Mouse (Mus musculus) limb, embryonic 12.5 days (tissue): ENCODE results near the gene B3gnt7. TPM values are rescaled to one million over a fixed set of nuclear protein-coding genes. Genes with fewer than 3 reads are reported as not detected.

Source experiments
- ATAC-seq: fragments of 200-750 bp; cut with Nextera tagmentation; 2 replicates; pipeline ENCODE4 v1.8.0; 2017; ENCODE audit warnings: low read depth, moderate TSS enrichment; ENCODE audit not compliant: insufficient number of reproducible peaks, insufficient read depth, low FRiP score, low TSS enrichment
- H3K27ac ChIP-seq: fragments of 300-500 bp; sonication (generic); 2 replicates; pipeline ENCODE4 v1.5.1; 2016; ENCODE audit warnings: mild to moderate bottlenecking, moderate library complexity
- H3K27me3 ChIP-seq: fragments of 300-500 bp; sonication (generic); 2 replicates; pipeline ENCODE4 v1.6.1; 2016; ENCODE audit warnings: mild to moderate bottlenecking, moderate library complexity
- H3K36me3 ChIP-seq: fragments of 300-500 bp; sonication (generic); 2 replicates; pipeline ENCODE4 v1.6.1; 2016; ENCODE audit warnings: mild to moderate bottlenecking, moderate library complexity
- H3K4me1 ChIP-seq: fragments of 300-500 bp; sonication (generic); replicated peaks from 2 replicates; pipeline ENCODE4 v1.6.1; 2016
- H3K4me2 ChIP-seq: fragments of 300-500 bp; sonication (generic); 2 replicates; pipeline ENCODE4 v1.6.1; 2016; ENCODE audit warnings: mild to moderate bottlenecking, moderate library complexity
- H3K4me3 ChIP-seq: fragments of 300-500 bp; sonication (generic); replicated peaks from 2 replicates; pipeline ENCODE4 v1.5.1; 2016; ENCODE audit warnings: mild to moderate bottlenecking
- H3K9ac ChIP-seq: fragments of 300-500 bp; sonication (generic); replicated peaks from 2 replicates; pipeline ENCODE4 v1.6.1; 2016; ENCODE audit warnings: mild to moderate bottlenecking, moderate library complexity
- H3K9me3 ChIP-seq: fragments of 300-500 bp; sonication (generic); 2 replicates; pipeline ENCODE4 v1.6.1; 2016; ENCODE audit warnings: mild to moderate bottlenecking, moderate library complexity
- WGBS: fragments of 180-500 bp; shearing (Covaris S2); methylation state at CpG from one replicate; pipeline ENCODE4 v1.1.7; 2016; 5-methylcytosine and 5-hydroxymethylcytosine counted together
- polyA plus RNA-seq: library from polyadenylated mRNA; unstranded; fragments of >200 nt; fragmentation: Nextera tagmentation; extraction: Ambion mirVana; gene quantifications from 2 replicates; pipeline ENCODE4 v1.2.1, GENCODE M21; 2016

Gene B3gnt7
- polyA plus RNA-seq, 1 experiment from 2014 or later = 5.9 TPM

DNA sequence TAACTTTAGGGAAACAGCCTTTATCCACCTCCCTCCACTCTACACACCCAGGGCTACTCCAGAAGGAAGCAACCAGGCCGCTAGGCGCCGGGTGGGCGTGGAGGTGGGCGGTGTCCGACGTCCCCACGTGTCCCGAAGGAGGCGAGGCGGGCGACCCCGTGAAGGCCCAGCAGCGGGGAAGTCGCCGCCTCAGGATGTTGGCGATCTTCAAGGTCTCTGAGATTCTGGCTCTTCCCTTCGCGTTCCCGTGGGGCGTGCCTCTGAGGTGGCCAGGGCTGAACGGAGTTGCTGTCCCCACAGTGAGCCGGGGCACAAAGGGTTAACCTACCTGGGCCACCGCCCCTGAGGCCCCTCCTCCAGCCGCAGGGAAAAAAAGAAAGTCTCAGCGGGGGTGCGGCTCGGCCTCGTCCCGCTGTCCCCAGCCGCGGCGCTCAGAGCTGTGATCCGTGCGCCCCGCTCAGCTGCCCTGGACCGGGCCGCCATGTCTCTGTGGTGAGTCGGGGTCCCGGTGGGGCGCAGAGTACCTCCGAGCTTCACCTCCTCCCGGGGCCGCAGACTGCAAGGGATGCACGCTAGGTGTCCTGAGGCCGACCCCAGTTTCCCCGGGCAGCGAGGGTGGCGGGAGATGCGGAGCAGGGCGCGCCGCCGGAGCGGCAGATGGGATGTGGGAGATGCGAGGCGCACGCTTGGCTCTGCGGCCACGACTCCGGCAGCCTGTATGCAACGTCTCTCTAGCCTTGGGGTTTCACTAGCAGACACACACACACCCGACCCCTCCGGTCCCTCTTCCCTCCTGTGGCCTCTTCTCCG is 636 bp downstream of the B3gnt7 start:
- Histone ChIP-seq H3K4me2 (peak overlapping the region; percentile 96), H3K4me3 (peak overlapping the region; percentile 74), H3K36me3 (peaks cover 7% of the 10 kb centered on the region), H3K9me3 (no peaks in the 10 kb centered on the region), H3K27ac (no peak overlapping the region), H3K27me3 (peaks cover 61% of the 10 kb centered on the region), H3K4me1 (peaks cover 39% of the 10 kb centered on the region), H3K9ac (peak overlapping the region; percentile 66)
- WGBS = under 1% methylated on average over 65 of the region's 65 CpGs
- ATAC-seq = peak; percentile 60

DNA sequence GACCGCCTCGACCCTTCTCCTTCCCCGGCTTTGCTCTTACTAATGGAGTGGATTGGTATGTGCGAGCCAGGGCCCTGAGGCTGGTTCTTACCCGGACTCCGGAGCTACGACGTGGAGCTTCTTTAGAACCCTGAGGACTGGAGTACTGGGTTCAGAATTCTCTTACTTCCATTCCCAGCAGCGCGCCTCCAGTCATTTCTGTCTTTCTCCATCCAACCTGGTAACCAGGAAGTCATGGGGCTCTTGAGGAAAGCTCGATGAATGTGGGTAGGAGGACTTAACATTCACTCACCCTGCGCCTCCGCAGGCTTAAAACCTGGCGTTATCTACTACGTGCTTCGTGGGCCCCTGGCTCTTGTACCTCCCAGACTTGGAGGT is 1.2 kb downstream of the B3gnt7 start:
- ATAC-seq = no peak
- H3K9ac ChIP-seq = peak overlapping the region; percentile 66
- no peak overlapping the region for H3K27ac ChIP-seq
- H3K27me3 ChIP-seq = peaks cover 61% of the 10 kb centered on the region
- H3K4me3 ChIP-seq = peak overlapping the region; percentile 74
- H3K9me3 ChIP-seq = no peaks in the 10 kb centered on the region
- H3K4me1 ChIP-seq = peaks cover 40% of the 10 kb centered on the region
- WGBS = 4% methylated on average over 16 of the region's 16 CpGs
- H3K4me2 ChIP-seq = peak overlapping the region; percentile 96
- peaks cover 7% of the 10 kb centered on the region for H3K36me3 ChIP-seq

DNA sequence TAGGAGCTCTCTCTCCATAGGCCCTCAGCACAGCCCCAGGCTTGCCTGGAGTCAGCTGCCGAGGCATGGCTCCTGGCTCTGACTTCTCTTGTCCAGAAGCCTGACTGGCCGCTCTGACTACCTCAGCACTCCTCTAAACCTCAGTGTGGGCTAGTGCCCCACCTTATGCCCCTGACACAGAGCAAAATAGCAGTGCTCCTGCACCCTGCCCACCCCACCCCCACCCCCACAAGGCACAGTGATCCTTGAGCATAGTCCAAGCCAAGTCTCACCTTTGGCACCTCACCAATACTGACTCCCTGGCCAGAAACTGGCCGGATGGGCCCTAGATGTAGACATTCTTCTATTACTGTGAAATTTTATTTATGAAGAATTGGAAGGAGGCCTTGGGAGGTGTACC is 4.1 kb downstream of the B3gnt7 start:
- ATAC-seq = no peak
- H3K4me2 ChIP-seq = no peak overlapping the region
- peaks cover 30% of the 10 kb centered on the region for H3K4me1 ChIP-seq
- WGBS = 92% methylated on average over 3 of the region's 3 CpGs
- peaks cover 7% of the 10 kb centered on the region for H3K36me3 ChIP-seq
- peaks cover 51% of the 10 kb centered on the region for H3K27me3 ChIP-seq
- no peak overlapping the region for H3K27ac ChIP-seq
- no peak overlapping the region for H3K4me3 ChIP-seq
- no peak overlapping the region for H3K9ac ChIP-seq
- no peaks in the 10 kb centered on the region for H3K9me3 ChIP-seq

DNA sequence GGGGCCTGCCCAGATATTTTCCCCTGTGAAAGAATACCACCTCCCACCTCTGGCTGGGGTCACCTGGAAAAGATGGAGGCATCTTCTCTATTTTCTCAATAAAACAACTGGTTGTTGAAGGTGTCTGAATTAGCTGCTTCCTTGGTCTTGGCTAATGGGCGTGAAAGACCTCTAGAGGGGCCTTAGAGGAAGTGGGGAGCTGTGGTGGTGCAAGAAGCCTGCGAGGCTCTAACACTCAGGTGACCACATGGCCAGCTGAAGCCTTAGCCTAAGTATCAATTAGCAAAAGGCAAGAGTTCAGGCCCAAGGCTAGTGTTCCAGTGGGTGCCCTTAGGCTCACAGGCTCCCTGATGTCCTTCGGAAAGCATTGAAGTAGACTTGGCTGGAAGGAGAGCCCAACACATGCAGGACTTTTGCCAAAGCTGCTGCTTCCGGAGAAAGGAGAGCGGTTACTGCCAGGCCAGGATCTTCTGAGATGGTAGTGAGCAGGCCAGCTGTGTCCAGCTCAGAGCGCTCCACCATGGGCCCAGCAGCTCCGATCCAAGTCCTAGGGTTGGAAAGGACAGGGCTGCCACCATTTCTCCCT is 4.6 kb downstream of the B3gnt7 start:
- no peak for ATAC-seq
- WGBS = 82% methylated on average over 7 of the region's 7 CpGs
- peaks cover 46% of the 10 kb centered on the region for H3K27me3 ChIP-seq
- H3K36me3 ChIP-seq = peaks cover 7% of the 10 kb centered on the region
- H3K4me2 ChIP-seq = no peak overlapping the region
- no peak overlapping the region for H3K9ac ChIP-seq
- no peak overlapping the region for H3K4me3 ChIP-seq
- H3K27ac ChIP-seq = no peak overlapping the region
- no peaks in the 10 kb centered on the region for H3K9me3 ChIP-seq
- H3K4me1 ChIP-seq = peaks cover 28% of the 10 kb centered on the region

DNA sequence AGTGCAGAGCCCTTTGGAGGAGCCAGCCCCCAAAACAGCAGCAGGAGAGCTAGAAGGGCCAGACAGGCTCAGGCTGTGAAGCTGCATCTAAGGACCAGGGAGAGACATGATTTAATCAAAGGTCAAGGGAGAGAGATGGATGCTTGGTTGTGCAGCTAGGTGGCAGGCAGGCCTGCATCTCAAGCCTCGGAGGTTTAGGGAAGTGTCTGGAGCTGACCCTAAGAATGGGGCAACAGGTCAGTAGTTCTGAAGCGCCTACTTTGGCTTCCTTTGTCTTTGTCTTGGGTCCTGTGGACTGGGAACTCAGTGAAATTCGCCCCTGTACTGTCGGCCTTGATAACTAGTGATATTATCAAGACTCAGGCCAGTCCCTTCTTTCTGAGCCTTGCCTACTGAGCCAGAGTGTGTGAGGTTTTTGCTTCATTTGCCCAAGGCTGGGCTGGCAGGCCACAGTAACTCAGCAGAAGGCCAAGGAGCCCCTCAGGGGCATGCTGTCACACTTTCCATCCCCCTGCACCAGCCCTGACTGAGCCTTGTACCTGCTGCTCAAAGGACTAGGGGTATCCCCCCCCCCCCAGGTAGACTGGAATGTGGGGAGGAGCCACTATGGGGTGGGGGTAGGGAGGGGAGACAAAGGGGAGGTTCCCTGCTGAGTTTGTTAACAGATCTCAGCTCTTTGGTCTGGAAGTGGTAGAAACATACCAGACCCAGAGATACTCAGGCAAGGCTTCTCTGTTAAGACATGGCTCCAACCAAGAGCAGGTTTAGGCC is 5.4 kb downstream of the B3gnt7 start:
- H3K36me3 ChIP-seq = peaks cover 7% of the 10 kb centered on the region
- 50% methylated on average over 4 of the region's 4 CpGs for WGBS
- H3K9ac ChIP-seq = no peak overlapping the region
- no peak overlapping the region for H3K4me2 ChIP-seq
- no peak overlapping the region for H3K4me3 ChIP-seq
- peaks cover 42% of the 10 kb centered on the region for H3K27me3 ChIP-seq
- ATAC-seq = no peak
- no peaks in the 10 kb centered on the region for H3K9me3 ChIP-seq
- H3K4me1 ChIP-seq = peaks cover 22% of the 10 kb centered on the region
- 0 out of 2 replicates have a peak overlapping the region, but pooled peaks have one; percentile 17 for H3K27ac ChIP-seq

DNA sequence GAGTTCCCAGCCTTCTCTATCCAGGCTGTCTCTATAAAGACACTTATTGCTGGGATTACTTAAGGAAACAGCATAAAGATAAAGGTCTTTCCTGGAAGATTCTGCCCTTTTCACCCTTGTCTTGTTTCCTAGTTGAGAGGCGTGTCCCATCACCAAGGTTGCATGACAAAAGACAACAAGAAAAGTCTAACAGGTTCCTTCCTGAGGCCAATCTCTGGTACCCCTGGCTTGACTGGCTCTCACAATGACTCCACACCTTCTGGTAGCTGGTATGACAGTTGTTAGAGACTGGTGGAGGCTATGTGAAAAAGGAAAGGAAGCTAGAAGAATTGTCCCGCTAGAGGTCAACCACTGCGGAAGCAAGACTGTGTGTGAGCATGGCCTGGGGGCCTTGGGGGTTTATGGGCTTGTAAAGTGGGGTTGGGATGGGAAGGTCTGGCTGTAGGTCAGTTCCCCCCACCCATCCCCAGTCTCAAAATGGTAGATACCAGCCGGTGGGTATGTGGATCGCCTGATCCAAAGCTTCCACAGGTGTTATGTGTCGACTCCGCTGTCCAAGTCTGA is 6.7 kb downstream of the B3gnt7 start:
- no peaks in the 10 kb centered on the region for H3K9me3 ChIP-seq
- H3K36me3 ChIP-seq = peaks cover 7% of the 10 kb centered on the region
- peaks cover 38% of the 10 kb centered on the region for H3K27me3 ChIP-seq
- 87% methylated on average over 7 of the region's 7 CpGs for WGBS
- no peak overlapping the region for H3K9ac ChIP-seq
- H3K4me2 ChIP-seq = no peak overlapping the region
- no peak overlapping the region for H3K4me3 ChIP-seq
- no peak for ATAC-seq
- no peak overlapping the region for H3K27ac ChIP-seq
- H3K4me1 ChIP-seq = peaks cover 15% of the 10 kb centered on the region

DNA sequence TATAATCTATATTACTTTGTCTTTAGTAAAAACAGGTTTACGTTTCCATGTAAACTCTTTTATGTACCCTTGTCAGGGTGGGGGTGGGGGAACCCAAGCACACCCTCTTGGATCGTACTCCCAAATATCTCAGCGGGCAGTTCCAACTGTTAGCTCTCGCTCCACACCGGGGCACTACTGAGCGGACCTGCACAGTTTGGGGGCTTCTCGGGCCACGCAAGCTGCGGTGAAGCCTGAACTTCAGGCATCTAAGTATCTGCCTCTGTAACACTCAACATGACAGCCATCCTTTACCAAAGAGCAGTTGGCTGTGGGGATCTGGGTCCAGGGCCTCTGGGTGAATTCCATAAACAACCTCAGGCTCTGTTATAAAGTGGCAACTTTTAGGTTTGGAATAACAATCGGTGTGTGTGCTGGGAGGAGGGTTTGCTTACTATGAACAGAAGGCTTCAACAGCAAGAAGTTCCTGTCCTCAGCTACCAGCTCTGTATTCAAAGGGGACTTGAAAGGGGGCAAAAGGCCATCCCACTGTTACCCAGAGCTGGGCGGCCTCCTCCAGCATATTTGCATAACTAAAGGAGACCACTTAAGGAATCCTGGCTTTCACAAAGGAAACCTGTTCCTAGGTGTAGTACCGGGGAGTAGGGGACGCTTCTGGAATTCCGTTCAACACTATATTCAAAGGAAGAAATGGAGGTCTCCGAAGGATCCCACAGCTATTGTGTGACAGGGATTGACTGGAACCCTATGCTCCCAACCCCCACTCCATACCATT is 8.1 kb downstream of the B3gnt7 start:
- Histone ChIP-seq H3K27ac (no peak overlapping the region), H3K4me3 (no peak overlapping the region), H3K9me3 (no peaks in the 10 kb centered on the region), H3K9ac (no peak overlapping the region), H3K27me3 (peaks cover 26% of the 10 kb centered on the region; the same call in 1 of the 2 replicates), H3K36me3 (peaks cover 4% of the 10 kb centered on the region; the same call in 1 of the 2 replicates), H3K4me2 (no peak overlapping the region), H3K4me1 (peaks cover 15% of the 10 kb centered on the region)
- 30% methylated on average over 15 of the region's 15 CpGs for WGBS
- no peak for ATAC-seq

DNA sequence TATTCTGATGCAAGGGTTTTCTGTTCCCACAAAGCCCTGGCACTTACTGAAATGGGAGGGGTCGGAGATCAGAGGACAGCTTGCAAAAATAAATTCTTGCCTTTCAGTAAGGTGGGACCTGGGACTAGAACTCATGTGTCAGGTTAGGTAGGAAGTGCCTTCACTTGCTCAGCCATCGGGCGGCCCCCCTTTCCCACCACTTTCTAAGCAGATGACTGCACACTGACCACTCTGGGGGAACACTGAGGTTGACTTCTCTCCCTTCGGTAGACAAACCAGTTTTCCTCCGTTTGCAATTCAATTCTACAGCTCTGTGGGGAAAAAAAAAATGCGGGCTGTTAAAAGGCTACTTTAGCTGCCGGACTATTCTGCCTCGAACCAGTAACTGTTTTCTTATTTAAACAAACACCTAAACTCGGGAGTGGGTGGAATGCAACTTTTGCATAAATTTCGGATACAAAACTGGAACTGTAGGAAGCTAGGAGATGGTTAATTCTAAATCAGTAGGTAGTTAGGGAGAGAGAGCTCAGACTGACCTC is 8.9 kb downstream of the B3gnt7 start:
- Histone ChIP-seq H3K9me3 (no peaks in the 10 kb centered on the region), H3K4me2 (no peak overlapping the region), H3K9ac (no peak overlapping the region), H3K27ac (no peak overlapping the region), H3K4me3 (no peak overlapping the region), H3K36me3 (no peaks in the 10 kb centered on the region), H3K27me3 (peaks cover 17% of the 10 kb centered on the region; the same call in 1 of the 2 replicates), H3K4me1 (peaks cover 15% of the 10 kb centered on the region)
- no peak for ATAC-seq
- WGBS = 30% methylated on average over 10 of the region's 10 CpGs

DNA sequence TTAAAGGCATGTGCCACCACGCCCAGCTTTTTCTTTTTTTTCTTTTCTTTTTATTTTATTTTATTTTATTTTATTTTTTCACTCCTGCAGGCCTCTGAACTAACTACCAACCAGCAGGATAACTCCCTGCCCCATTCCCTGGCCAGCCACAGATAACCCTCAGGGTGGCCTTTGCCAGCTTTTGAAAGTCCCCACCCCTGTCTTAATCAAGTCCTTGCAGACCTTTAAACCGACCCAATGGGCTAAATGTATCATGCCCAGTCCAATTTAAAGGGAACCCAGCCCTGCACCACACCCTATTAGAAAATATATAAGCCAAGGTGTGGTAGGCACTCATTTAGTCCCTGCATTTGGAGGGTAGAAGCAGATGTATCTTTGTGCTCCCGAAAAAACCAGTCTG is 9.6 kb downstream of the B3gnt7 start:
- Histone ChIP-seq H3K4me3 (no peak overlapping the region), H3K4me1 (peaks cover 15% of the 10 kb centered on the region), H3K9me3 (no peaks in the 10 kb centered on the region), H3K36me3 (no peaks in the 10 kb centered on the region), H3K4me2 (no peak overlapping the region), H3K9ac (no peak overlapping the region), H3K27me3 (peaks cover 15% of the 10 kb centered on the region; the same call in 1 of the 2 replicates), H3K27ac (no peak overlapping the region)
- WGBS = 66% methylated on average over 3 of the region's 3 CpGs
- no peak for ATAC-seq

DNA sequence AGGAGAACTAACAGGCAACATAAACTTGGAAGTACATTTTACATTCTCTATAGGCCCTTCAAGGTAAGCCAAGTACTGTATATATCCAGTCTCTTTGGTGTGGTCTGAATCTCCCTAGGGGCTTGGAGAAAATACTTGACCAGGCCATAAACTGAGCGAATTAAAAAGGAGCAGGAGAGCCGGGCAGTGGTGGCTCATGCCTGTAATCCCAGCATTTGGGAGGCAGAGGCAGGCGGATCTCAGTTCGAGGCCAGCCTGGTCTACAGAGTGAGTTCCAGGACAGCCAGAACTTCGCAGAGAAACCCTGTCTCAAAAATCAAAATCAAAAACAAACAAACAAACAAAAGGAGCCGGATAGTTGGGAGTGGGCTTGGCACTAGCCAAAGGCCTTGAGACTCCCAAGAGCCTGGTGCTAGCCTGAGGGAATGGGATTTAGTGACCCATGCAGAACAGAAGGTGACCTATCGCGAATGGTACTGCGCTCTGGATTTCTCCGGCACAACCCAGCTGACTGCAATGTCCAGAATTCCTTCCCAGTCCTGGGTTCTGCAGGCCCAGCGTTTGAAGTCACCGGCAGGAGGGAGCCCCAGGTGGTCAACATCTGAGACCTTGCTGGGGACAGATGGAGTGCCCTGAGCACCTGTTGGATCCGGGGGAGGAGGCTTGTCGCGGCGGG is 10.6 kb downstream of the B3gnt7 start:
- no peaks in the 10 kb centered on the region for H3K36me3 ChIP-seq
- no peak overlapping the region for H3K4me3 ChIP-seq
- WGBS = 48% methylated on average over 16 of the region's 16 CpGs
- no peak overlapping the region for H3K27ac ChIP-seq
- no peak for ATAC-seq
- H3K9me3 ChIP-seq = no peaks in the 10 kb centered on the region
- H3K27me3 ChIP-seq = peaks cover 15% of the 10 kb centered on the region; the same call in 1 of the 2 replicates
- H3K9ac ChIP-seq = no peak overlapping the region
- H3K4me1 ChIP-seq = peaks cover 13% of the 10 kb centered on the region
- no peak overlapping the region; the same call in 1 of the 2 replicates for H3K4me2 ChIP-seq
